Mouse (Mus musculus): ENCODE results near the gene D16Ertd472e.

D16Ertd472e gene

GRCm38 (mm10) chr16:78490779-78491178 lies 85.7 kb downstream of the D16Ertd472e start:
- no peak for DNase-seq (ENCODE audit: low read depth in 1 of 2, low spot score in 2 of 2)

All from monocyte, adult 2 months (primary cell).